Mouse (Mus musculus): ENCODE data around the gene Gm10130. TPM values are rescaled to one million over a fixed set of nuclear protein-coding genes. Genes with fewer than 3 reads are reported as not detected.
A peak's percentile ranks its signal among the peaks of the same experiment; 100 is the strongest.
"Not testable (repeated sequence)": the region's sequence is repeated elsewhere in the genome, so short reads cannot be mapped to it uniquely, and the experiment has no call there.

The Gm10130 gene
- polyA plus RNA-seq, 1 experiment from 2014 or later, result 0.87 TPM

DNA sequence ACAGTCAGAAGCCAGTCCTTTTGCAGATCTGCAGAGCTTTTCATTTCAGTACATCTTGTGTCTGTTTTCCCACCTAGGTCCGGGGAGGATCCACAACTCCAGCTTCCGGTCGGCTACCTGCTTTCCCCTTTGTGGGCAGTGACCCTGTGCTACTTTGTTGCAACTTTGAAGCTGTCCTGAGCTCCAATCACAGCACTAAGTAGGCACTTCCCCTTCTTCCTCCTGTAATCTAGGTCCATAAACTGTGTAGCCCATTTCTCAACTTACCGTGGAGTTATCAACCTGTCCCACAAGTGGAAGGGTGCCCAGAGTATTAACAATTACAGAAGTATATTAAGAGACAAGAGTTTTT, 39.4 kb downstream of the Gm10130 start:
- no peak for DNase-seq (ENCODE audit: low spot score)
- peak; percentile 67; the same call in 1 of the 2 replicates for ATAC-seq (ENCODE audit: low FRiP score)
- H3K4me3 ChIP-seq (replicated peaks; ENCODE audit: low read length), result peak overlapping the region; percentile 59
- peak overlapping the region; percentile 41; the same call in 1 of the 2 replicates for H3K27ac ChIP-seq
- no peaks in the 10 kb centered on the region for H3K36me3 ChIP-seq (replicated peaks; ENCODE audit: control insufficient read depth, insufficient read depth)
- H3K4me2 ChIP-seq (replicated peaks), result peak overlapping the region; percentile 52
- H3K9me3 ChIP-seq (ENCODE audit: control insufficient read depth, low read length), result no peaks in the 10 kb centered on the region
- H3K27me3 ChIP-seq (ENCODE audit: control insufficient read depth, insufficient read depth, low read length), result no peaks in the 10 kb centered on the region
- peak overlapping the region; percentile 83; the same call in 1 of the 2 replicates for H3K9ac ChIP-seq
- 13% methylated on average over 4 of the region's 4 CpGs for WGBS
- no peaks in the 10 kb centered on the region; the same call in 1 of the 2 replicates for H3K4me1 ChIP-seq (replicated peaks; ENCODE audit: control insufficient read depth, insufficient read depth, low read length)

DNA sequence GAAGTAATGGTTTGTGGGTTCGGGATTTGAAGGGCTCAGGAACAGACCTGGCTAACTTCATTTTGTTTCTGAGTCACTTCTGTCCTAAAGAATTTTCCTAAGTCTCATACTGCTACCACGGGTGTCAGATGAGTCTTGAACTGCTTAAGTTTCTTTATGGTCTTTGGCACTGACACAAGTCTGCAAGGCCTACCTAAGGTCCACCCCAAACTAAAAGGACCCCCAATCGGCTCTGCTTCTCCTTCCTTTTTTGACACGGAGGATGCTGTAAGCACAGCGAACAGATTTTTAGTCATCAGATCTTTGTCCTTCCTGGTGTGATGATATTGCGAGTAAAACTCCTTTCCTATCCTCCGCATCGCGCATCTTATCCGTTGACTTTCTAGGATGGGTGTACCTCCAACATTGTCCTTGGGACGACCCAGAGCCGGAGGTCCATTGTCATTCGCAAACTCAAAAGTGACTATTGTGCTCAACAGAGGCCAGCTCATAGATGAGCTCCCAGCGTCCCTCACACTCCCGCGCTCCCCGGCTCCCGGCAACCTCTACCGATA, 62.1 kb downstream of the Gm10130 start:
- DNase-seq (ENCODE audit: low spot score); H3K27me3 ChIP-seq (ENCODE audit: control insufficient read depth, insufficient read depth, low read length); ATAC-seq (ENCODE audit: low FRiP score); H3K9me3 ChIP-seq (ENCODE audit: control insufficient read depth, low read length); H3K4me3 ChIP-seq (replicated peaks; ENCODE audit: low read length); H3K36me3 ChIP-seq (replicated peaks; ENCODE audit: control insufficient read depth, insufficient read depth); H3K27ac ChIP-seq; H3K4me2 ChIP-seq (replicated peaks); H3K4me1 ChIP-seq (replicated peaks; ENCODE audit: control insufficient read depth, insufficient read depth, low read length); H3K9ac ChIP-seq: not testable (repeated sequence)
- 95% methylated on average over 17 of the region's 19 CpGs for WGBS

DNA sequence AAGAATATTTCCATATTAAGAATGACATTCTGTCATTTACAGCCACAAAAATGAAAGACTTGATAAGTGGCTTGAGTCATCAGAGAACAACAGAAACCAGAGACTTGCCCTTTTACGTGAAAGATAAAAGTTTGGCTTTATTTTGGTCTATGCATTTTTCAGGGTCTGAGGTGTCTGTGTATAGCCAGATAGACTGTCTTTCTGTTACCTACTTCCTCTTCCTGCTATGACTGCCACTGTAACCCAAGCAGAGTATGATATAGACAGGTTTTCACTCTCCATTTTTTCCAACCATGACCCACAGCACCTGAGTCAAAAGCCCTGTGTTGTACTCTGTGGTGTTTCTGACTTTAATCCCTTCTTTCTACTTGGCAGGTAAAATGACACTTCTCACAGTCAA, 66.7 kb downstream of the Gm10130 start:
- WGBS, result 84% methylated on average over 1 of the region's 1 CpGs
- DNase-seq (ENCODE audit: low spot score), result no peak
- no peak overlapping the region for H3K9ac ChIP-seq
- no peaks in the 10 kb centered on the region for H3K36me3 ChIP-seq (replicated peaks; ENCODE audit: control insufficient read depth, insufficient read depth)
- H3K4me3 ChIP-seq (replicated peaks; ENCODE audit: low read length), result no peak overlapping the region
- H3K27ac ChIP-seq, result no peak overlapping the region
- H3K9me3 ChIP-seq (ENCODE audit: control insufficient read depth, low read length), result 0 out of 2 replicates have a peak, but pooled peaks cover 4% of the 10 kb centered on the region
- H3K4me2 ChIP-seq (replicated peaks), result no peak overlapping the region
- no peaks in the 10 kb centered on the region for H3K27me3 ChIP-seq (ENCODE audit: control insufficient read depth, insufficient read depth, low read length)
- no peak for ATAC-seq (ENCODE audit: low FRiP score)
- no peaks in the 10 kb centered on the region for H3K4me1 ChIP-seq (replicated peaks; ENCODE audit: control insufficient read depth, insufficient read depth, low read length)

DNA sequence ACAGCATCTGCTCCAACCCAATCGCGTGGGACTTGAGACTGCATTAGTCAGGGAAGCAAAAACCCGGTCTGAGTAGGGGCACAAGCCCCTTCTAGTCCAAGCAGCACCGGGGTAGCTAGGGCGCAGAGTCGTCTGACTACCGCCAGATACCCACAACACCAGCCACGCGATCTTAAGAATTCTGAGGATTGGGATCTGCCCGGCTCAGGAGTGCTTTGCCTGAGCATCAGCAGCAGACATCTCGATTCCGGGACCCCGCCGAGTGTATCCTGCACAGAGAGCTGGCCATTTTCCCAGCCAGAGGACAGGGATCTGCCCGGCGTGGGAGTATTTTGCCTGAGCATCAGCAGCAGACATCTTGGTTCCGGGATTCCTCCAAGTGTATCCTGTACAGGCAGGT, 88.6 kb downstream of the Gm10130 start:
- not testable (repeated sequence) for H3K4me3 ChIP-seq (replicated peaks; ENCODE audit: low read length); H3K4me1 ChIP-seq (replicated peaks; ENCODE audit: control insufficient read depth, insufficient read depth, low read length); H3K4me2 ChIP-seq (replicated peaks); H3K27me3 ChIP-seq (ENCODE audit: control insufficient read depth, insufficient read depth, low read length); H3K9ac ChIP-seq; ATAC-seq (ENCODE audit: low FRiP score); DNase-seq (ENCODE audit: low spot score); H3K27ac ChIP-seq
- WGBS, result 94% methylated on average over 17 of the region's 17 CpGs
- Histone ChIP-seq H3K36me3 (replicated peaks; ENCODE audit: control insufficient read depth, insufficient read depth) (peaks cover 15% of the 10 kb centered on the region), H3K9me3 (ENCODE audit: control insufficient read depth, low read length) (peaks cover 32% of the 10 kb centered on the region)

Other genes with a start within 250 kb of the Gm10130 start
- gene Zfp120, start 187.0 kb upstream of the Gm10130 start, polyA plus RNA-seq (2014; fragmentation: Nextera tagmentation; extraction: Ambion mirVana), result 12.2 and 13.1 TPM in 2 replicates
- not detected in 2 replicates for gene Gm10770, start 144.0 kb upstream of the Gm10130 start, polyA plus RNA-seq (2014; fragmentation: Nextera tagmentation; extraction: Ambion mirVana)
- gene Gm14139, start 141.9 kb upstream of the Gm10130 start, polyA plus RNA-seq (2014; fragmentation: Nextera tagmentation; extraction: Ambion mirVana), result not detected in 2 replicates
- 12.2 TPM in 2 replicates for gene Zfp937, start 105.6 kb upstream of the Gm10130 start, polyA plus RNA-seq (2014; fragmentation: Nextera tagmentation; extraction: Ambion mirVana)
- gene Gm21994, start 68.1 kb upstream of the Gm10130 start, polyA plus RNA-seq (2014; fragmentation: Nextera tagmentation; extraction: Ambion mirVana), result 1.8 and 1.9 TPM in 2 replicates
- 0.07 TPM in 1 of 2 replicates, not detected in the other for gene Gm14124, start 66.2 kb upstream of the Gm10130 start, polyA plus RNA-seq (2014; fragmentation: Nextera tagmentation; extraction: Ambion mirVana)
- gene 3300002I08Rik, start 39.1 kb downstream of the Gm10130 start, polyA plus RNA-seq (2014; fragmentation: Nextera tagmentation; extraction: Ambion mirVana), result 13.9 and 16.0 TPM in 2 replicates
- gene Zfp442, start 127.8 kb downstream of the Gm10130 start, polyA plus RNA-seq (2014; fragmentation: Nextera tagmentation; extraction: Ambion mirVana), result 7.3 and 7.9 TPM in 2 replicates
- 0.08 and 0.13 TPM in 2 replicates for gene Zfp345, start 161.4 kb downstream of the Gm10130 start, polyA plus RNA-seq (2014; fragmentation: Nextera tagmentation; extraction: Ambion mirVana)
- 0.43 and 0.54 TPM in 2 replicates for gene Cst7, start 246.7 kb downstream of the Gm10130 start, polyA plus RNA-seq (2014; fragmentation: Nextera tagmentation; extraction: Ambion mirVana)

All from hindbrain, embryonic 14.5 days (tissue).